Mouse (Mus musculus) embryonic fibroblast, embryonic 13.5 days (primary cell): ENCODE measurements around the gene Tns2. TPM values are rescaled to one million over a fixed set of nuclear protein-coding genes. Genes with fewer than 3 reads are reported as not detected.

ENCODE experiments used
- H3K27ac ChIP-seq: 2 replicates; pipeline ENCODE4 v1.5.1; 2012; ENCODE audit warnings: low read length, control low read depth, inconsistent platforms; ENCODE audit not compliant: insufficient read depth
- H3K4me1 ChIP-seq: 2 replicates; pipeline ENCODE4 v1.6.1; 2011; ENCODE audit warnings: low read length; ENCODE audit not compliant: control insufficient read depth, insufficient read depth
- H3K4me3 ChIP-seq: 2 replicates; pipeline ENCODE4 v1.5.1; 2011; ENCODE audit warnings: mild to moderate bottlenecking, control low read depth, low read length; ENCODE audit not compliant: insufficient read depth
- CTCF ChIP-seq: IDR thresholded peaks from 2 replicates; pipeline ENCODE4 v1.5.1; 2011; ENCODE audit warnings: mild to moderate bottlenecking, control low read depth, low read length, moderate library complexity, borderline replicate concordance; ENCODE audit not compliant: insufficient read depth
- POLR2A ChIP-seq: IDR thresholded peaks from 2 replicates; pipeline ENCODE4 v1.6.1; 2011; ENCODE audit warnings: low read depth, mild to moderate bottlenecking, control low read depth, low read length, moderate library complexity
- polyA plus RNA-seq: library from polyadenylated mRNA; stranded (reverse); fragments of >200 nt; gene quantifications from 2 replicates; pipeline ENCODE4 v1.2.4, GENCODE M21; 2011; ENCODE audit warnings: low read depth; ENCODE audit not compliant: missing spikeins, insufficient read length

Tns2 gene
- polyA plus RNA-seq, 1 experiment: 71.1 TPM

GRCm38 (mm10) chr15:102134709-102135108, 34.5 kb downstream of the Tns2 start:
- no peak for TF ChIP-seq POLR2A
- no peak for TF ChIP-seq CTCF
- Histone ChIP-seq H3K4me3 (peak overlapping the region; percentile 91), H3K27ac (no peak overlapping the region)

GRCm38 (mm10) chr15:102135522-102136128, 35.4 kb downstream of the Tns2 start:
- H3K27ac ChIP-seq: peak overlapping the region; percentile 42; the same call in 1 of the 2 replicates
- H3K4me3 ChIP-seq: peak overlapping the region; percentile 91
- H3K4me1 ChIP-seq: no peaks in the 10 kb centered on the region
- no peak for TF ChIP-seq POLR2A
- no peak for TF ChIP-seq CTCF

More at GRCm38 (mm10) chr15:102134709-102135108, 34.5 kb downstream of the Tns2 start:
- no peaks in the 10 kb centered on the region for H3K4me1 ChIP-seq

- TF ChIP-seq CTCF (no peak), POLR2A (peak; percentile 73)
- Histone ChIP-seq H3K4me3 (peak within 1 kb of the TSS; percentile 91), H3K27ac (peak within 1 kb of the TSS; percentile 89), H3K4me1 (no peaks in the 10 kb centered on the region)
Measured at GRCm38 (mm10) chr15:102136129-102136758, 36.0 kb downstream of the Tns2 start, which contains the start of gene Spryd3. Gene Spryd3 (minus strand): TSS chr15:102136234.

- Histone ChIP-seq H3K4me1 (peaks cover 21% of the 10 kb centered on the region), H3K27ac (no peak overlapping the region), H3K4me3 (no peak overlapping the region)
- TF ChIP-seq POLR2A: no peak
- TF ChIP-seq CTCF: no peak
Measured at GRCm38 (mm10) chr15:102141120-102141519, 40.9 kb downstream of the Tns2 start.

- TF ChIP-seq CTCF (no peak), POLR2A (peak; percentile 72)
- no peak overlapping the region for H3K4me3 ChIP-seq
- H3K27ac ChIP-seq: peak overlapping the region; percentile 60
- peaks cover 23% of the 10 kb centered on the region for H3K4me1 ChIP-seq
Measured at GRCm38 (mm10) chr15:102142914-102143912, 43.0 kb downstream of the Tns2 start.

GRCm38 (mm10) chr15:102144274-102144711, 44.1 kb downstream of the Tns2 start, which contains the start of gene Igfbp6:
Gene Igfbp6 (plus strand): TSS chr15:102144362.
- H3K4me3 ChIP-seq: peak within 1 kb of the TSS; percentile 42
- peaks cover 23% of the 10 kb centered on the region for H3K4me1 ChIP-seq
- no peak; the same call in 1 of the 2 replicates for TF ChIP-seq POLR2A
- no peak for TF ChIP-seq CTCF
- H3K27ac ChIP-seq: peak within 1 kb of the TSS; percentile 60

GRCm38 (mm10) chr15:102144726-102145125, 44.5 kb downstream of the Tns2 start:
- Histone ChIP-seq H3K27ac (peak overlapping the region; percentile 60), H3K4me1 (peaks cover 23% of the 10 kb centered on the region), H3K4me3 (peak overlapping the region; percentile 42)
- no peak for TF ChIP-seq POLR2A
- no peak for TF ChIP-seq CTCF

- H3K27ac ChIP-seq: peak overlapping the region; percentile 60
- H3K4me1 ChIP-seq: peaks cover 26% of the 10 kb centered on the region
- TF ChIP-seq CTCF (no peak), POLR2A (no peak)
- 0 out of 2 replicates have a peak overlapping the region, but pooled peaks have one; percentile 42 for H3K4me3 ChIP-seq
Measured at GRCm38 (mm10) chr15:102145330-102145729, 45.1 kb downstream of the Tns2 start.

GRCm38 (mm10) chr15:102146089-102146488, 45.9 kb downstream of the Tns2 start:
- Histone ChIP-seq H3K4me1 (peaks cover 32% of the 10 kb centered on the region), H3K27ac (peak overlapping the region; percentile 29), H3K4me3 (no peak overlapping the region)
- TF ChIP-seq POLR2A (no peak), CTCF (no peak)

- TF ChIP-seq POLR2A (no peak), CTCF (peak; percentile 40; the same call in 1 of the 2 replicates)
- Histone ChIP-seq H3K27ac (no peak overlapping the region), H3K4me1 (peaks cover 33% of the 10 kb centered on the region), H3K4me3 (no peak overlapping the region)
Measured at GRCm38 (mm10) chr15:102146882-102147281, 46.7 kb downstream of the Tns2 start.
